Mouse (Mus musculus): ENCODE data around the gene Tinagl1. TPM values are rescaled to one million over a fixed set of nuclear protein-coding genes. Genes with fewer than 3 reads are reported as not detected.

Gene Tinagl1
- 3.5 TPM for polyA plus RNA-seq (2014; fragmentation: Illumina TruSeq; extraction: RNeasy Lipid Tissue Mini Kit (QIAGEN cat#74804); ENCODE audit: low read depth, low replicate concordance)

DNA sequence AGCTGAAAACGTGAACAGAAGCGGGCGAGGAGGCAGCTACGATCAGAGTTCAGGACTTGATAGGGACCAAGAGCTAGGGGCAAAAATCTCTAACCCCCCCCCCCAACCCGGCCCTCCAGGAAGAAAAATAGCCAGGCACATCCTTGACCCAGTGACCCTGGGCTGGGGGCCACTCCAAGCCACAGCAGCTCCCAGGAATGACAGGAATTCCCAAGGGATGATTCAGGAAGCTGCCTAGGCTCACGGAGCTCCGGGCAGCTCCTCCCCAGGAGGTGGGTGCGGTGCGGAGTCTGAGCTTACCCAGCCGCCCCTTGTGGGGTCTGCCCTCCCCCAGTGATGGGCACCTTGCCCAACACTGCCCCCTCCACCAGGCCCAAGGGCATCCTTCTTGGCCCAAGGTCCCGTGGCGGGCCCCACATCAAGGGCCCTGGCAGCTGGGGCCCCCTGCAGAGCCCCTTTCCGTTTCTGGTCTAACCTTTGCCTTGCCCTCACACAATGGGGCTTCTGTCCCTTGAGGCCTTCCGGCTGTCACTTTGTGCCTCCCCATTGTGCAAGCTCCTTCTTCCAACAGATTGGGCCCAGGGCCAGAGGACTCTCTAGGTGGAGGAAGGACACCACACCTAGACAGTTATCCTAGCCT is at the start of gene Tinagl1:
Gene Tinagl1, minus strand, starts transcription at position 51 of the 640 bp plus-strand sequence.

DNA sequence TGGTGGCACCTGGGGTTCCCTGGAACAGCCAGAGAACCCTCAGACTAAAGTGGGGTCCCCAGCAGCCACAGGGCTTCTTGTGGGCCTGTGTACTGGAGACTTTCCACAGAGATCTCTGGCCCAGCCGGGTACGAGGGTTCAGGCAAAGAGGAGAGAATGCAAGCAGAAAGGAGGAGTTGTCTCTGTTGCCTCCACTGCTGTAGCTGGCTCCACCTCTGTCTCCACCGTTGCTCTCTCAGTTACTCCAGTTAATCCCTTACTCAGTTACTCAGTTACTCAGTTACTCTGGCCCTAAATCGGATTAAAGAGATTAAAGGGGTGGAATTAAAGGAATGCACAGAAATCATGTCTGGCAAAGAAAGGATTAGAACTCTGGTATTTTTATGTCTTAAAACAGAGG is 47.3 kb upstream of the Tinagl1 start, which contains the start of gene Gm853:
Gene Gm853, minus strand, starts transcription at position 223 of the 400 bp plus-strand sequence.

DNA sequence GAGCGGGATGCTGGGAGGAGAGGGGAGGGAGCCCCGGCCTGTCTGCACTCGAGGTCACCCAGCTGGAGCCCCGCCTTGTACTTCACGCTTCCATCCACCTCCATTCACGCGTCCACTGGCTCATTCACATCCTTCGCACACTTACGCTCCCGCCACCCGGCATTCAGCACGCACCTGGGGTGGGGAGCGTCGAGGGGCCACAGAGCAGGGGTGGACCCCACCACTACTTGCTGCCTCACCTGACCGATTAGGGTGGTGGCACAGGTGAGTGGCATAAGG is 35.8 kb downstream of the Tinagl1 start, which contains the start of gene Hcrtr1:
Gene Hcrtr1, minus strand, starts transcription at position 146 of the 279 bp plus-strand sequence.

Other genes starting within 250 kb of the Tinagl1 start
- not detected for gene Spocd1, start 245.9 kb downstream of the Tinagl1 start, polyA plus RNA-seq (2014; fragmentation: Illumina TruSeq; extraction: RNeasy Lipid Tissue Mini Kit (QIAGEN cat#74804); ENCODE audit: low read depth, low replicate concordance)
- not detected for gene Adgrb2, start 190.3 kb downstream of the Tinagl1 start, polyA plus RNA-seq (2014; fragmentation: Illumina TruSeq; extraction: RNeasy Lipid Tissue Mini Kit (QIAGEN cat#74804); ENCODE audit: low read depth, low replicate concordance)
- 0.21 TPM for gene Col16a1, start 127.3 kb downstream of the Tinagl1 start, polyA plus RNA-seq (2014; fragmentation: Illumina TruSeq; extraction: RNeasy Lipid Tissue Mini Kit (QIAGEN cat#74804); ENCODE audit: low read depth, low replicate concordance)
- gene Pef1, start 72.6 kb downstream of the Tinagl1 start, polyA plus RNA-seq (2014; fragmentation: Illumina TruSeq; extraction: RNeasy Lipid Tissue Mini Kit (QIAGEN cat#74804); ENCODE audit: low read depth, low replicate concordance) = 4.7 TPM
- gene Hcrtr1, start 35.8 kb downstream of the Tinagl1 start, polyA plus RNA-seq (2014; fragmentation: Illumina TruSeq; extraction: RNeasy Lipid Tissue Mini Kit (QIAGEN cat#74804); ENCODE audit: low read depth, low replicate concordance) = not detected
- gene Gm853, start 47.3 kb upstream of the Tinagl1 start, polyA plus RNA-seq (2014; fragmentation: Illumina TruSeq; extraction: RNeasy Lipid Tissue Mini Kit (QIAGEN cat#74804); ENCODE audit: low read depth, low replicate concordance) = not detected
- gene Serinc2, start 104.1 kb upstream of the Tinagl1 start, polyA plus RNA-seq (2014; fragmentation: Illumina TruSeq; extraction: RNeasy Lipid Tissue Mini Kit (QIAGEN cat#74804); ENCODE audit: low read depth, low replicate concordance) = 0.40 TPM
- not detected for gene Fabp3, start 133.5 kb upstream of the Tinagl1 start, polyA plus RNA-seq (2014; fragmentation: Illumina TruSeq; extraction: RNeasy Lipid Tissue Mini Kit (QIAGEN cat#74804); ENCODE audit: low read depth, low replicate concordance)
- gene Gm10570, start 133.6 kb upstream of the Tinagl1 start, polyA plus RNA-seq (2014; fragmentation: Illumina TruSeq; extraction: RNeasy Lipid Tissue Mini Kit (QIAGEN cat#74804); ENCODE audit: low read depth, low replicate concordance) = not detected
- 14.9 TPM for gene Zcchc17, start 184.8 kb upstream of the Tinagl1 start, polyA plus RNA-seq (2014; fragmentation: Illumina TruSeq; extraction: RNeasy Lipid Tissue Mini Kit (QIAGEN cat#74804); ENCODE audit: low read depth, low replicate concordance)
- 5.9 TPM for gene Snrnp40, start 185.0 kb upstream of the Tinagl1 start, polyA plus RNA-seq (2014; fragmentation: Illumina TruSeq; extraction: RNeasy Lipid Tissue Mini Kit (QIAGEN cat#74804); ENCODE audit: low read depth, low replicate concordance)

Data from liver, adult 10 weeks (tissue).